Comparison of ENCODE assay signal across 8 mouse cellular contexts in genomic region chr5:136458102-136458863, GRCm38 (mm10).
DNase-seq lines count a peak whose midpoint lies in the region; ATAC-seq and TF ChIP-seq lines count a peak whose summit lies in the region.

No protein-coding gene starts in this region.

- H3K27me3 ChIP-seq in forebrain, postnatal 0 days (ENCODE audit: insufficient read depth, low read length) = no peaks in the 10 kb centered on the region
- no peaks in the 10 kb centered on the region for H3K27me3 ChIP-seq in forebrain, embryonic 15.5 days

- no peaks in the 10 kb centered on the region for H3K4me1 ChIP-seq in forebrain, postnatal 0 days (ENCODE audit: insufficient read depth)
- H3K4me1 ChIP-seq in forebrain, embryonic 15.5 days = peaks cover 19% of the 10 kb centered on the region

- no peak for ATAC-seq in forebrain, postnatal 0 days
- no peak for ATAC-seq in forebrain, embryonic 15.5 days (replicated peaks)
- peak; percentile 37 for ATAC-seq in inflammation-experienced regulatory T-cells, adult 6 months

- H3K9ac ChIP-seq in forebrain, postnatal 0 days = no peak overlapping the region
- no peak overlapping the region for H3K9ac ChIP-seq in forebrain, embryonic 15.5 days (replicated peaks)

- no peak for DNase-seq in forebrain, postnatal 0 days
- peak; percentile 72 for DNase-seq in adrenal gland, adult 2 months
- DNase-seq in lung, postnatal 10 days = peak; percentile 42
- no peak for DNase-seq in right cerebral cortex, adult 2 months (ENCODE audit: low spot score in 2 of 2)
- DNase-seq in layer of hippocampus, postnatal 25 days (ENCODE audit: extremely low spot score in 1 of 2, low spot score in 1 of 2) = no peak
- no peak for DNase-seq in layer of hippocampus, adult 2 months (ENCODE audit: low spot score in 2 of 2)

- 83% methylated on average over 7 of the region's 7 CpGs for WGBS in forebrain, postnatal 0 days
- 86% methylated on average over 7 of the region's 7 CpGs for WGBS in forebrain, embryonic 15.5 days

- no peak for TF ChIP-seq CTCF in forebrain, postnatal 0 days (IDR thresholded peaks at IDR 0.05; ENCODE audit: low read depth)
- no peak for TF ChIP-seq CTCF in layer of hippocampus, adult 2 months (conservative IDR thresholded peaks at IDR 0.05)

- 0 out of 2 replicates have a peak overlapping the region, but pooled peaks have one; percentile 15 for H3K27ac ChIP-seq in forebrain, postnatal 0 days (ENCODE audit: low read depth, low read length)
- H3K27ac ChIP-seq in forebrain, embryonic 15.5 days (replicated peaks) = no peak overlapping the region
- H3K27ac ChIP-seq in layer of hippocampus, adult 2 months = no peak overlapping the region

- H3K9me3 ChIP-seq in forebrain, postnatal 0 days (ENCODE audit: low read length) = no peaks in the 10 kb centered on the region
- no peaks in the 10 kb centered on the region for H3K9me3 ChIP-seq in forebrain, embryonic 15.5 days

- H3K4me2 ChIP-seq in forebrain, postnatal 0 days (ENCODE audit: low read depth) = no peak overlapping the region
- H3K4me2 ChIP-seq in forebrain, embryonic 15.5 days (replicated peaks) = no peak overlapping the region

- no peak overlapping the region for H3K4me3 ChIP-seq in forebrain, postnatal 0 days (ENCODE audit: low read depth, low read length)
- no peak overlapping the region for H3K4me3 ChIP-seq in forebrain, embryonic 15.5 days
- H3K4me3 ChIP-seq in layer of hippocampus, adult 2 months = no peak overlapping the region

- H3K36me3 ChIP-seq in forebrain, postnatal 0 days (ENCODE audit: insufficient read depth) = no peaks in the 10 kb centered on the region
- no peaks in the 10 kb centered on the region for H3K36me3 ChIP-seq in forebrain, embryonic 15.5 days

Comparison
In these comparisons a context has a peak if more than half of its experiments do, and no peak if none do; other contexts are left out.
1. DNase-seq: peak in adrenal gland, adult 2 months (single experiment) and lung, postnatal 10 days (single experiment); none in forebrain, postnatal 0 days (single experiment), right cerebral cortex, adult 2 months (0 of 2), layer of hippocampus, postnatal 25 days (0 of 2) and layer of hippocampus, adult 2 months (0 of 2).